Mouse (Mus musculus): ENCODE data around the gene Zfp518a.

Zfp518a gene

DNA sequence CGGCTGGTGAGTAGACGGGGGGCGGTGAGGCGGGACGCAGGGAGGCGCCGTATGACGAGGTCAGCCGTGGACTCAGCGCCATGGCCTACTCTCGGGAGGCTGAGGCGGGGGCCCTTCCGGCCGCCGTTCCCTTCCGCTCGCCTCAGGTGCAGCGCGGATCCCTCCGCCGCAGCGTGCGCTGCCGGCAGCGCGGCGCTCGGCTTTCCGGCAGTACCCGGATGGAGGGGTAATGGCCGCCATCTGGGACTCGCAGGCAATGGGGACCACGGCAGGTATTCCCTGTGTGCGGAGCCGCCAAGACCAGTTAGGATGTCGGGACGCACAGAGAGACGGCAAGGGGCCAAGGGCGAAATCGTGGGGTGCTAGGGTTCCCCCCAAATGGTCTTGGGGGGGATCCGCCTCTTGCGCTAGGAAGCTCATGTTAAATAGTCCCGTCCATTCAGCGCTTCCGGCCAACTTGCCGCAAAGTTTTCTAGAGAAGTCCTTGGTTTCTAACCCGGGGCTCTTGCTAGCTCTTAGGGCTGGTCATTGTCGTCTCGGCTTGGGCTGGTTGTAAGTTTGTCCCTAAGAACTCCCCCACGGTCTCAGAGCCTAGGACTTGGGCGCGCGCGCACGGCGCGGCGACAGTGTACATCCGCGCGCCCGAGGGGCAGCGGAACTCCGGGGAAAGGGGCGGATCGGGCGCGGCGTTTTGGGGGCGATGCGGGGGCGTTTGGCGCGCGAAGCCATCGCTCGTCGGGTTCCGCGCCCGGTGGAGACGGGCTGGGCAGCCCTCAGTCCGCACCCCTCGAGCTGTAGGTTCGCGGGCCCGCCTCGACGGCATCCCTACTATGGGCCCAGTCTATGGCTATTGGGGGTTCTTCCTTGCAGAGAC, at the start of gene Zfp518a:
Gene Zfp518a, plus strand, starts transcription at position 187 of the 874 bp plus-strand sequence.
- DNase-seq (ENCODE audit: low spot score in 2 of 2), result peak; percentile 67 to 72

DNA sequence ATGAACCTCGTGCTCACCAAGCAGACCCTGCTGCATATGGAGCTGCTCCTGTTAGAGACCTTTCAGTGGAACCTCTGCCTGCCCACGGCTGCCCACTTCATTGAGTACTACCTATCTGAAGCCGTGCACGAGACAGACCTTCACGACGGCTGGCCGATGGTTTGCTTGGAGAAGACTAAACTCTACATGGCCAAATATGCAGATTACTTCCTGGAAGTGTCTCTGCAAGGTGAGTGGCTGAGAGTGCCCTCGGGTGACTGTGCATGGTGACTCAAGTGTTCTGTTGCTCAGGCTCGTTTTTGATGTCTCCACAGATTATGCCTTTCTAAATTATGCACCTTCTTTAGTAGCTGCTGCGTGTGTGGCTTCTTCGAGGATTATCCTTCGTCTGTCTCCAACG, 49.8 kb upstream of the Zfp518a start:
- DNase-seq (ENCODE audit: low spot score in 2 of 2), result no peak

- DNase-seq (ENCODE audit: low spot score in 2 of 2), result no peak
Observed at GRCm38 (mm10) chr19:40849391-40849790, 45.1 kb upstream of the Zfp518a start.

DNA sequence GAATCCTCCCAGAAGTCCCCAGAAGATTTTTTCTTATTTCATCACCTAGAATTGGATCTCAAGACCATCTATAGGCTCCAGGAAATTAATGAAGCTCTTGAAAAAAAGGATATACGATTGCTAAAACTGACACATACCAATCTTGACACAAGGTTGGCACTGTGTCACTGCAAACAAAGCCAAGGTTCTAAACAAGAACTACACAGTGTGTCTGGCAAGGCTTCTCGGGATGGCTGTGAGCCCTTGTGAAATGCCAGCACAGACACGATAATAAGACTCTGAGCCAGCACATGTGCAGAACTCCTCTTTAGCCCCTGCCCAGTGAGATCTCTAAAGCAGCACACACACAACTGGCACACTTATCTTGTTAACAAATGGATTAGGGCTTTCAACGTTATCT, 35.0 kb upstream of the Zfp518a start:
- DNase-seq (ENCODE audit: low spot score in 2 of 2), result no peak

GRCm38 (mm10) chr19:40868284-40868683, 26.2 kb upstream of the Zfp518a start:
- DNase-seq (ENCODE audit: low spot score in 2 of 2), result no peak

- DNase-seq (ENCODE audit: low spot score in 2 of 2), result no peak
Observed at GRCm38 (mm10) chr19:40869425-40870105, 24.9 kb upstream of the Zfp518a start.

DNA sequence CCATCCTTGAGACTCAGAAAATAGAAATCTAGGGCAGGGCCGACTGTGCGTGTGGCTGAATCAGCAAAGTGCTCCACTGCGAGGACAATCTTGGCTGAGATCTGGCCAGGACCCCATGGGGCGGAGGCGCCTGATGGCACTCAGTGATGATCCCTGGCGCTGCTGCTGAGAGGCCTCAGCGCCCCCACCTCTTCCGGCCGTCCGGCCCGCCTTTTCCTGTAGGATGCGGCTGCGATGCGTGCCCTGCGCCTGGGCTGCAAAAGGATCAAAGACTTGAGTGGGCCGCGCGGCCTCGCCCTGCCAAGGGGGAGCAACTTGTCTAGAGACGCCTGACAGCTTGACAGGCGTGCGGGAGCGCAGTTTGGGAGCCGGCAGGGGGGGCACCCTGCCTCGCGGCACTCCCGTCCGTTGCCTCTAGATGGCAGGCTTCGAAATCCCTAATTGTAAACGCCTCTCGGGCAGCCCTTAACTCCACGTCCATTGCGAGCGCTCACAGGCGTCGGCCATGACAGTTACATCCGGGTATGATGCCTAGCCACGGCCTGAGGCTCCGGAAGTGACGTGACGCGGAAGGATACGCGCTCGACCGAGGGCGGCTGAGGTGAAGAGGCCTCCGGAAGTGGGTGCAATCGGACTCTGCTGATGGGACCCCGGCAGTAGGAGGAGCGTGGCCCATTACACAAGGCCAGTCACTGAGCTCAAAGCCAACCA, 21.4 kb upstream of the Zfp518a start:
- peak; percentile 81 to 82 for DNase-seq (ENCODE audit: low spot score in 2 of 2)

GRCm38 (mm10) chr19:40881700-40882099, 12.8 kb upstream of the Zfp518a start:
- DNase-seq (ENCODE audit: low spot score in 2 of 2), result no peak

DNA sequence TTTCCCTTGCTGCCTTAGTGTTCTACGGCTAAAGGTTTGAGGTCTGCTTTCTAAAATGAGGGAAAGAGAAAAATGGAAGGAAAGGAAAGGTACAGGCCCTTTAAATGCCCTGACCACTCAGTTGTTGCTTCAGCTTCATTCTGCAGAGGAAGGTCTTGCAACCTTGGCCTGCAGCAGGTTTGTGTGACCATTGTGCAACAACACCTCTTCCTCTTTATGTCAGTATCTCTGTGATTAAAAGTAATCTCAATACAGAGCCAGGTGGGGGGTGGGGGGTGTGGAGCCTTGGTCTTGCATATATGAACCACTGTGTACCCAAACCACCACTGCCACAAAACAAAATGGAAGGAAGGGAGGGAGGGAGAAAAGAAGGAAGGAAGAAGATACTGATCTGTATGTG, 5.6 kb upstream of the Zfp518a start:
- DNase-seq (ENCODE audit: low spot score in 2 of 2), result no peak

DNA sequence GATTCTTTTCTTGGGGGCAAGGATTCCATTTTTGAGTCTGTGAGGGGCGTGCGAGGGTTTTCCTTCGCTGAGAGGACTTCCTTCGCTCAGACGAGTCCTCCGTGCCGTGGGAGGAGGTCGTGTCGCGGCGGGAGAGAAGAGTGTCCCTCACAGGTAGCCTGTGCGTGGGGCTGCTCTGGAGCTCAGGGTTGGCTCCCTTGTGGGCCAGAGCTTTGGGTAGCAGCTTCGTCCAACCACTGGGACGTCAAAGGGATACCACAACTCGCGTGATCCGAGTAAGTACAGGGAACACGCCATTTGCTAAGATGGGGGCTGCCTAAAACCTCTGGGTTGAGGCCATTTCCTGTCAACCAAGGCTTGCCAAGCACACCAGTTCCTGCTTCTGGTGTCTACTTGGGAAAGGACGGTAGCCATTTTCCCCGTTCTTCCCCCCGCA, 416 bp upstream of the Zfp518a start:
- no peak for DNase-seq (ENCODE audit: low spot score in 2 of 2)

DNA sequence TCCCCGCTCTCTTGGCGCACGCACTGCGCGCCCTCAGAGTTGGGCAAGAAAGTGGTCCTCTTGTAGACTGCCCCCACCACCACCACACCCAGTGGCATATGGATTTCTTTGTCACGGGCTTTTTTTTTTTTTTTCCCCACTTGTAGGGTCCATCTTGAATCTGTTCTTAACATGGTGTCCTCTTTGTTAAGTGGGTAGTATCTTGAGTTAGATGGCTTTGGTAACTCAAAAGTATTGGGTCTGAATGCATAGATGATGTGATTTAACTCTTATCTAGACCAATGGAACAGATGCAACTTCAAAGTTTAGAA, 843 bp downstream of the Zfp518a start:
- DNase-seq (ENCODE audit: low spot score in 2 of 2), result no peak

DNA sequence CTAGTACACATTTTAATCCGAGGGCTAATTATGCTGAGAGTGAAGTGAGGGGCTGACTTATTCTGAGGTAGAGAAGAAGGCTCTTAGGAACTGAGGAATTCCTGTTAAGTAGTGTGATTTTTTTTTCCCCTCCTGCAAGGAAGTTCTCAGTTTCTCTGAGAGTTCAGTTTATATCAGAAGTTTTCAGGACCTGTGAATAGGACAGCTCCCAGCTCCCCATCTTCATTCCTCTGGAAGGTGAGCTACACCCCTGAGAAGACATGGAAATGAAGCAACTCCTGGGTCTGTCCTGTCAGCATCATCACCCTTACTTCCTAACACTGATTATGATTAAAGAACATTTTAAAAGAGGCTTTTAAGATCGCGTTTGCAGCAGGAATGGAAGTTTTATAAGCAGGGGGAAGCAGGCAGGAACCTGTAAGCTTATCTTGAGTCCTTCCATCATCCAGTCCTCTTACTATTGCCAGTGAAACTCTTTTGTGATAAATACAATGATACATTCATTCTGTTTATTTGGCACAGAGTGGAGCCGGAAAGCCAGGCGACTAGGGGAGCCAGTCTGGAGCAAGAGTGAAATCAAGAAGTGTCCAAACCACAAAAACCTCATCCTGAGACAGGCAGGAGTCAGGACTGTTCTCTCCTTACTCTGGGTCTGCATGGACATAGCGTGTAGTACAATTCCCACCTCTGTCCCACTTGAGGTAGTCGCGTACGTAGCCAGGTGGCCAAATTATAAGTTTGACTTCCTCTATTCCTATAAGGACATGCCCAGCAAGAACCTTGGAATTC, 37.3 kb downstream of the Zfp518a start:
- DNase-seq (ENCODE audit: low spot score in 2 of 2), result no peak

DNA sequence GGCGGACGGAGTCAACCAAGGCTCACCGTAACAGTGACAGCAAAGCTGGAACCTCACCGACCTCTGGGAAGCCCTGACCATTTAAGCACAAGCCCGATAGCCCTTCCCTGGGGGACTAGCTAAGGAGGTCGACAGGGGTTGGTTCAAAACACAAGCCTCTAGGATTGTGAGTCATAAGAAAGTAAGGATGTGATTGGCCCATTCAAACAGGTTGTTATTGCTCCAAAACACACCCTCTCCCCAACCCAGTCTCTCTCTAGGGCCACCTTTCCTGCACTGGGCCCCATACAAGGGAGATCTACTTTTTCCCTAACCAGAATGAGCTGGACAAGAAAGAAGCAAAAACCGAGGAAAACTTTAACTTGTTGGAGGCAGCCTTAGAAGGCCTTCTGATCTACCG, 40.9 kb downstream of the Zfp518a start:
- DNase-seq (ENCODE audit: low spot score in 2 of 2), result no peak

- no peak for DNase-seq (ENCODE audit: low spot score in 2 of 2)
Observed at GRCm38 (mm10) chr19:40936038-40936437, 41.5 kb downstream of the Zfp518a start.

GRCm38 (mm10) chr19:40943552-40943951, 49.0 kb downstream of the Zfp518a start:
- no peak for DNase-seq (ENCODE audit: low spot score in 2 of 2)

DNA sequence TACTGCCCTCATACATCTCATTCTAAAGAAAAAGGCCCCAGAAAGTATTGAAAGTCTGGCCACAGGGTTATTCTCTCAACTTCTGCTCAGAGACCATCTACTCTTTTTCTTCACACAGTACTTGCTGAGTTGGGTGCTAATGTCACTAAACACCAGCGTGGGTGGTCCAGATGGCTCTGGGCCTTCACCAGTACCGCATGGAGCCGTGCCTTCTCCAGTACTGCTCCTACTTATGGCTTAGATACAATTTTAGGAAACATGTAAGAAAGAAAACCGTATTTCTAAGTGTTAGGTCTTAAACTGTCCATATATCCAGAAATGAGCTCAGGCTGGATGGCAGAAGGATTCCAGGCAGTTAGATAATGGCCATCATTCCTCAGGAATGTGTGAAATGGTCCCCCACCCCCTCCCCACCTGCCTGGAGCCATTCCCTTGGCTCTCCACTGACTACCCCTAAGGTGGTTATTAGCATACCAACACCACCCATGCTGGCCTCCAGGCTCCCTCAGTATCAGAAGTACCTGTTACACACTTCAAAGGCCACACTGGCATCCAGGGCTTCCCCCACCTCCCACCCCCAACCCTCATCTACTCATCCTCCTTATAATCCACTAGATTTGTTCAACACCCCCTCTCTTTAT, 52.6 kb downstream of the Zfp518a start:
- peak in 1 of 2 experiments; percentile 29 for DNase-seq (ENCODE audit: low spot score in 2 of 2)

GRCm38 (mm10) chr19:40958981-40959380, 64.5 kb downstream of the Zfp518a start:
- no peak for DNase-seq (ENCODE audit: low spot score in 2 of 2)

GRCm38 (mm10) chr19:40962988-40963387, 68.5 kb downstream of the Zfp518a start:
- DNase-seq (ENCODE audit: low spot score in 2 of 2), result no peak

DNA sequence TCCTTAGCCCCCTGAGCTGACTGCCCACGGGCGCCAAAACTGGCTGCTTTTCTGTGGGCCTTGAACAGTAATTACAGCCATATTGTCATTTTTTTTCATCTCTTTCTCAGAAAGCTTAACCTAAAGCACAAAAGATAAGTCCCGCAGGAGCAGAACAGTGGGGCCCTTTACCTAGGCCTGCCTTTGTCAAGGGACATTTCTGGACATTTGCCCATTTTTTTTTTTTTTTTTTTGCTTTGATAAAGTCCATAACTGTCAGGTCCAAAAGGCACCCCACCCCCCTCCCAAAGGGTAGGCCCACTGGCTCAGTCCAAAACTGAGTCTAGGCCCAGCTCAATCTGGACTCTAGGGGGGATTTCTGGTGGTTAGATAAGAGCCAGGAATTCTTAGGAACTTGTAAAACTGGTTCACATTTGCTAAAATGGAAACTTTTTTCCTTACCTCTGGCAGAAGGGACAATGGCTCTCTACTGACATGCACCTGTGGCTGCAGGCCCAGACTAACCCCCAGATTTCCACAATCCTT, 69.9 kb downstream of the Zfp518a start:
- no peak for DNase-seq (ENCODE audit: low spot score in 2 of 2)

GRCm38 (mm10) chr19:40964936-40965850, 70.7 kb downstream of the Zfp518a start:
- no peak for DNase-seq (ENCODE audit: low spot score in 2 of 2)
